Mouse (Mus musculus): ENCODE results near the gene Calcoco2.

DNA sequence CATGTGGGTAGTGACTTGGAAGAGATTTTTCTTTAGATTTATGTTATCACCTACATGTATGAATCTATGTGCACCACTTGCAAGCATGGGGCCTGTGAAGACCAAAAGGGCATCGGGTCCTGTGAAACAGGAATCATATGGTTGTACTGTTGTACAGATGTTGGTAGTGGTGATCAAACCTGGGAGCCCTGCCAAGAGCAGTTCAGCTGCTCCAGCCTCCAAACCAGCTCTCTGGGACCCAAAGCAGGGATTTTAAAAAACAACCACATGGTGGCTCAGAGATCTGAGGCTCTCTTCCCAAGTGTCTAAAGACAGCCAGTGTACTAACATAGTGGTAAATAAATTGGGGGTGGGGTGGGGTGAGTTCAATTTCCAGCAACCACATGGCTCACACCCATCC, 3.4 kb downstream of the Calcoco2 start:
- TF ChIP-seq POLR2A (IDR thresholded peaks at IDR 0.05; ENCODE audit: insufficient read depth, low read depth, low read length), result no peak
- no peak for TF ChIP-seq CTCF (IDR thresholded peaks at IDR 0.05)
